Comparison of ENCODE assay signal across 23 mouse cellular contexts in genomic region chr3:96503946-96504345, GRCm38 (mm10). TPM values are rescaled to one million over a fixed set of nuclear protein-coding genes. Genes with fewer than 3 reads are reported as not detected.
"Had no signal": no experiment of that assay in that cellular context is flagged by ENCODE, and none has a peak within 500 bp of the region (broad histone marks: within the 10 kb centered on the region; RNA-seq: fewer than 3 reads in every experiment).

No protein-coding gene starts in this region.

- H3K36me3 ChIP-seq: liver, embryonic 13.5 days had no signal

- H3K9ac ChIP-seq: lung, embryonic 14.5 days had no signal

- H3K4me3 ChIP-seq: left cerebral cortex, adult 2 months had no signal

- H3K27me3 ChIP-seq: liver, embryonic 13.5 days had no signal

- H3K27ac ChIP-seq: kidney, postnatal 0 days; left cerebral cortex, adult 2 months; liver, embryonic 13.5 days; macrophage had no signal

- ATAC-seq: intestine, embryonic 16.5 days had no signal

- DNase-seq: kidney, adult 18-20 months; kidney, adult 9 months; kidney, postnatal 36 days; layer of hippocampus, postnatal 36 days; liver, embryonic 13.5 days; lung, embryonic 14.5 days; lung, postnatal 14 days; midbrain, embryonic 14.5 days; thymus, adult 18-20 months; thymus, postnatal 36 days had no signal

- H3K9me3 ChIP-seq: liver, embryonic 13.5 days had no signal

RNA-seq across cellular contexts. Expression of gene Hfe2, which starts 21.0 kb away (rescaled TPM):
- polyA plus RNA-seq: macrophage; small intestine, adult 2 months had no signal

RNA-seq across cellular contexts. Expression of gene BC107364, which starts 51.8 kb away (rescaled TPM):
- polyA plus RNA-seq: limb, embryonic 11.5 days; limb, embryonic 14.5 days; liver, adult 2 months; liver, embryonic 13.5 days; liver, embryonic 16.5 days; lung, embryonic 14.5 days; macrophage; midbrain, embryonic 14.5 days; midbrain, postnatal 0 days; neural tube, embryonic 11.5 days; neural tube, embryonic 14.5 days; small intestine, adult 2 months; spleen, adult 2 months had no signal
